Mouse (Mus musculus) stomach, embryonic 16.5 days (tissue): ENCODE results near the gene Mtmr6. TPM values are rescaled to one million over a fixed set of nuclear protein-coding genes. Genes with fewer than 3 reads are reported as not detected.
A peak's percentile ranks its signal among the peaks of the same experiment; 100 is the strongest.

Experiments used
- ATAC-seq: fragments of 200-750 bp; cut with Nextera tagmentation; 2 replicates; pipeline ENCODE4 v1.8.0; 2017; ENCODE audit warnings: moderate number of reproducible peaks, moderate TSS enrichment; ENCODE audit not compliant: insufficient read depth, low FRiP score
- H3K27ac ChIP-seq: fragments of 300-500 bp; sonication (generic); 2 replicates; pipeline ENCODE4 v1.5.1; 2014; ENCODE audit warnings: low read length
- H3K27me3 ChIP-seq: fragments of 300-500 bp; sonication (generic); 2 replicates; pipeline ENCODE4 v1.6.1; 2014; ENCODE audit warnings: low read length, control low read depth, mixed read lengths; ENCODE audit not compliant: control insufficient read depth, insufficient read depth
- H3K36me3 ChIP-seq: fragments of 300-500 bp; sonication (generic); 2 replicates; pipeline ENCODE4 v1.6.1; 2014; ENCODE audit warnings: low read length; ENCODE audit not compliant: control insufficient read depth, insufficient read depth
- H3K4me1 ChIP-seq: fragments of 300-500 bp; sonication (generic); 2 replicates; pipeline ENCODE4 v1.6.1; 2014; ENCODE audit warnings: low read length, control low read depth, mixed read lengths; ENCODE audit not compliant: control insufficient read depth, insufficient read depth
- H3K4me2 ChIP-seq: fragments of 300-500 bp; sonication (generic); 2 replicates; pipeline ENCODE4 v1.6.1; 2014; ENCODE audit warnings: low read depth, low read length, mixed read lengths
- H3K4me3 ChIP-seq: fragments of 300-500 bp; sonication (generic); replicated peaks from 2 replicates; pipeline ENCODE4 v1.5.1; 2014; ENCODE audit warnings: mild to moderate bottlenecking, low read length
- H3K9ac ChIP-seq: fragments of 300-500 bp; sonication (generic); 2 replicates; pipeline ENCODE4 v1.6.1; 2014; ENCODE audit warnings: low read length
- H3K9me3 ChIP-seq: fragments of 300-500 bp; sonication (generic); replicated peaks from 2 replicates; pipeline ENCODE4 v1.6.1; 2016; ENCODE audit warnings: low read length, control low read depth; ENCODE audit not compliant: control insufficient read depth
- WGBS: fragments of 180-500 bp; shearing (Covaris S2); extraction: QIAGEN DNeasy Blood & Tissue Kit; methylation state at CpG from one replicate; pipeline ENCODE4 v1.1.7; 2014; 5-methylcytosine and 5-hydroxymethylcytosine counted together
- polyA plus RNA-seq: library from polyadenylated mRNA; unstranded; fragments of >200 nt; fragmentation: Nextera tagmentation; extraction: Ambion mirVana; gene quantifications from 2 replicates; pipeline ENCODE4 v1.2.1, GENCODE M21; 2015

Gene Mtmr6
- polyA plus RNA-seq, 1 experiment from 2014 or later, result 40.9 TPM

GRCm38 (mm10) chr14:60275301-60276276, 10.6 kb downstream of the Mtmr6 start:
- 71% methylated on average over 7 of the region's 7 CpGs for WGBS
- Histone ChIP-seq H3K4me1 (peaks cover 5% of the 10 kb centered on the region; the same call in 1 of the 2 replicates), H3K4me3 (no peak overlapping the region), H3K27ac (peak overlapping the region; percentile 82), H3K27me3 (no peaks in the 10 kb centered on the region), H3K36me3 (no peaks in the 10 kb centered on the region), H3K9ac (no peak overlapping the region), H3K9me3 (no peaks in the 10 kb centered on the region), H3K4me2 (no peak overlapping the region)
- ATAC-seq, result peak; percentile 90

DNA sequence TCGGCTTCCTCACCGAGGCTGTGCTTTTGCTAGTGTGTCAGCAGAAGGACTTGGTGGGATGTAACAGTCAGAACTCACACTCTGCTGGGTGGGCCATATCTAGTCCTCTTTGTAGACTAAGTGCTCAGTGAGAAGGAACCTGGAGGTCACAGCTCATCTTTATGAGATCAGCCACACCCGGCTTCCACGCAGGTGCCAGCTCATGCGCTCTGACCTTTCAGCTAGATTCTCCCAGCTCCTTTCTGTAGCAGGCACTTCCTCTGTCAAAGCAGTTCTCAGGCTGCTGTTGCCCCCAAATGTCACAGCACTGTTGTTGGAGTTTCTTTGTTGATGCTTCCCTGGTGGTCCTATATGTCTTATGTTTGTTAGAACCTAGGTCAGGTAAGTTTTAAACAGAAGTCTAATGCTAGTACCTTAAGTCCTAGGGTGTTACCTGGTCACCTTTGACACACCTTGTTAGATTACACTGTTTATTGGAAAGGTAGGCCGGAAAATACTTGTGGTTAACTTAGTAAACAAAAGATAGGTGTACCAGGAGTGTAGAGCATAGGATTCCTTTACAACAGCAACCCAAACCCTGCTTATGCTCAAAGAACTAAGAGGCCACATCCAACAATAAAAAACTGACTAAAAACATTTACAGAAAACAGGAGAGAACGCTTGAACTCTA, 21.3 kb downstream of the Mtmr6 start:
- Histone ChIP-seq H3K4me2 (no peak overlapping the region), H3K4me1 (no peaks in the 10 kb centered on the region), H3K36me3 (no peaks in the 10 kb centered on the region), H3K27me3 (no peaks in the 10 kb centered on the region), H3K27ac (peak overlapping the region; percentile 4; the same call in 1 of the 2 replicates), H3K4me3 (no peak overlapping the region), H3K9ac (no peak overlapping the region), H3K9me3 (no peaks in the 10 kb centered on the region)
- WGBS, result 72% methylated on average over 7 of the region's 7 CpGs
- 0 out of 2 replicates have a peak, but pooled peaks have one; percentile 40 for ATAC-seq

DNA sequence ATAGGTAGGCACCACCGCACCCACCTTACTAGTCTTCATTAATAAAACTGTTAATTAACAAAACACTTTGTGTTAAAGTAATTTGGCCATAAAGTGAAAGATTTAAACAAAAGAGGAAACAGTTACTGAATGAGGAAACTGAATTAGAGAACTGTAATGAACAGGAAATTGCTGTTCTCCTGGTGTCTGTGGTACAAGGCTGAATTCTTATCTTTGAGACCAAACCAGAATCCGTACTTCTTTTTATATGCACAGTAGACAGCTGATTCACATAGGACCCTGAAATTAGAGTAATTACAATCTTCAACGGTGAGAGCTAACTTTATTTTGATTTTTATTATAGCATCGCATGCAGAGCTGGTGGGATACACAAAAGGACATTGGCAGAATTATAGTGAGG, 25.3 kb downstream of the Mtmr6 start:
- Histone ChIP-seq H3K36me3 (peaks cover 3% of the 10 kb centered on the region; the same call in 1 of the 2 replicates), H3K9ac (no peak overlapping the region), H3K4me2 (no peak overlapping the region), H3K27ac (no peak overlapping the region), H3K27me3 (no peaks in the 10 kb centered on the region), H3K4me1 (no peaks in the 10 kb centered on the region), H3K4me3 (no peak overlapping the region), H3K9me3 (no peaks in the 10 kb centered on the region)
- ATAC-seq, result no peak
- WGBS, result 88% methylated on average over 4 of the region's 4 CpGs

- H3K27me3 ChIP-seq, result no peaks in the 10 kb centered on the region
- no peak overlapping the region for H3K4me3 ChIP-seq
- H3K9ac ChIP-seq, result no peak overlapping the region
- ATAC-seq, result no peak
- whole genome bisulfite sequencing, result 40% methylated on average over 1 of the region's 1 CpGs
- no peaks in the 10 kb centered on the region for H3K4me1 ChIP-seq
- H3K4me2 ChIP-seq, result no peak overlapping the region
- no peaks in the 10 kb centered on the region for H3K9me3 ChIP-seq
- peaks cover 3% of the 10 kb centered on the region; the same call in 1 of the 2 replicates for H3K36me3 ChIP-seq
- no peak overlapping the region for H3K27ac ChIP-seq
These were observed 30.5 kb downstream of the Mtmr6 start for GRCm38 (mm10) chr14:60295531-60295930.

DNA sequence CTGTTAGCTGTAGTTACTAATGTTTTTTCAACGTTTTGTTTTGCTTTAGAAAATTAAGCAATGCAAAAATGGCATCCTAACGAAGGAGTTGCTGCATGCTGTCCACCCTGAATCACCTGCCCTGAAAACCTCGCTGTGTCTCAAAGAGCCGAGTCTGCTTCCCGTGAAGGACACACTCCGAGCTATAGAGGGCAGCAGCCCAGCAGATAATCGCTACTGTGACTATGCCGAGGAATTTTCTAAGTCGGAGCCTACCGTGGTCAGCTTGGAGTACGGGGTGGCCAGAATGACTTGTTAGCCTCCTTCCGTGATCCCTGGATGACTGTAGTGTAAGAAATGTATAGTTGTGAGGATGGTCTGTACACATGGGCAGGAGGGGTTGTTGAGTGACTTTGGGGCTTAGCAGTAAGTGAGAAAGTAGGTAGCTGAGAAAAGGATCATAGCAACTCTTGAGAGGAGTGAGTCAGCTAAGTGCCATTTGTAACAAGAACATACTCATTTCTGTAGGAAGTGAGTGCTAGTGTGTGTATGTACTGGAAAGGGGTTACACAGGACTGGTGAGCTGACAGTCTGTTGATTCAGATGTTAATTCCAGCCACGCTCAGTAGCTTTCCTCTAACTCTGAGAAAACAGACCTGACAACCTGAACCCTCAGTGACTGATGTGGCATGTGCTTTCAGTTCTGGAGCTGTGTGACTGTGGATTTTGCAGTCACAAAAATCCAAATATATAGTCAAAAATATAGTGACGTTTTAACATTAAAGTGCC, 35.4 kb downstream of the Mtmr6 start:
- Histone ChIP-seq H3K36me3 (no peaks in the 10 kb centered on the region; the same call in 1 of the 2 replicates), H3K9me3 (no peaks in the 10 kb centered on the region), H3K27ac (no peak overlapping the region), H3K9ac (no peak overlapping the region), H3K27me3 (no peaks in the 10 kb centered on the region), H3K4me3 (no peak overlapping the region), H3K4me2 (no peak overlapping the region), H3K4me1 (no peaks in the 10 kb centered on the region)
- ATAC-seq, result no peak
- 77% methylated on average over 14 of the region's 14 CpGs for whole genome bisulfite sequencing

- no peak overlapping the region for H3K4me3 ChIP-seq
- H3K27ac ChIP-seq, result no peak overlapping the region
- no peaks in the 10 kb centered on the region; the same call in 1 of the 2 replicates for H3K36me3 ChIP-seq
- H3K9me3 ChIP-seq, result no peaks in the 10 kb centered on the region
- H3K27me3 ChIP-seq, result no peaks in the 10 kb centered on the region
- H3K9ac ChIP-seq, result no peak overlapping the region
- no peak overlapping the region for H3K4me2 ChIP-seq
- no peaks in the 10 kb centered on the region for H3K4me1 ChIP-seq
- 54% methylated on average over 6 of the region's 6 CpGs for WGBS
- ATAC-seq, result no peak
These were observed 36.0 kb downstream of the Mtmr6 start for GRCm38 (mm10) chr14:60301024-60301423.

DNA sequence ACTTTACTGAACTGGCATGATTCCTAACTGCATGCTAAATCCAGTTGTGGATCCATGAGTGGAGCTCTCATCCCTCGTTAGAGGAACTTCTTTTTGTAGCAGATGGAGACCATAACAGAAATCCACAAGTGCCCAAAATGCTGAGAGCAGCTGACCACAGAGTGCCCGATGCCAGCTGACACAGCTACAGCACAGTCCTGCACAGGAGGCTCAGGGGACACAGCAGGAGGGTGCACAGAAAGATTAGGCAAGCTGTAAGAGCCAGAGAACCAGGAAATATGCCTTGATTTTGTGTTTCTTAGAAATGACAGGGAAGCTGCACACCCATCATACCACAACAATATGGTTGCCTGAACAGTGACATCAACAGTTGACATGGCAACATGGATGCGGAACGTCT, 37.4 kb downstream of the Mtmr6 start:
- 87% methylated on average over 4 of the region's 4 CpGs for WGBS
- Histone ChIP-seq H3K36me3 (no peaks in the 10 kb centered on the region; the same call in 1 of the 2 replicates), H3K27ac (no peak overlapping the region), H3K4me3 (no peak overlapping the region), H3K4me2 (no peak overlapping the region), H3K27me3 (no peaks in the 10 kb centered on the region), H3K9ac (no peak overlapping the region), H3K9me3 (no peaks in the 10 kb centered on the region), H3K4me1 (no peaks in the 10 kb centered on the region)
- ATAC-seq, result no peak

GRCm38 (mm10) chr14:60304441-60305220, 39.6 kb downstream of the Mtmr6 start:
- WGBS, result 83% methylated on average over 2 of the region's 2 CpGs
- Histone ChIP-seq H3K27me3 (no peaks in the 10 kb centered on the region), H3K4me2 (no peak overlapping the region), H3K4me3 (no peak overlapping the region), H3K9me3 (no peaks in the 10 kb centered on the region), H3K27ac (no peak overlapping the region), H3K9ac (no peak overlapping the region), H3K4me1 (no peaks in the 10 kb centered on the region), H3K36me3 (no peaks in the 10 kb centered on the region; the same call in 1 of the 2 replicates)
- no peak for ATAC-seq
